ENCODE assay signal across 14 mouse cellular contexts in the genomic region with DNA sequence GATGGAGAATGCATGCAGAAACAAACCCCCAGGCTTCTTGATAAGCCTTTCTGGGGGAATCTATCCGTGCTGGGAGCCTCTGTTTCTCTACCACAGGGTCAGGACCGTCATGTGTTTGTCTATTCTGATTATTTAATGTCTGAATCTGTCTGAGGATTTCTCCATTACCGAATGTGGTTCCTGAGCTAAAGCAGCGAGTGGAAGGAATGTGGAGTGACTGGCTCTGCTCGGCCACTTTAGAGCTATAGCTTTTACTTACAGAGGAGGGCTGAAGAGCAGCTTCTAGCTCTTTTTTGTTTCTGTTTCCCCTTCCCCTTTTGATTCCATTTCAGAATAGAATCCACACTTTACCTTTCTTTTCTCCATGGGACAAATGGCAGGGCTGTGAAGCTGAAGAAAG. TPM values are rescaled to one million over a fixed set of nuclear protein-coding genes. Genes with fewer than 3 reads are reported as not detected.
A peak's percentile ranks its signal among the peaks of the same experiment; 100 is the strongest.
DNase-seq lines count a peak whose midpoint lies in the region; ATAC-seq and TF ChIP-seq lines count a peak whose summit lies in the region.
"Had no signal": no experiment of that assay in that cellular context is flagged by ENCODE, and none has a peak within 500 bp of the region (broad histone marks: within the 10 kb centered on the region; RNA-seq: fewer than 3 reads in every experiment).

No protein-coding gene starts in this region.

- no peak for TF ChIP-seq EP300 in stomach, postnatal 0 days (optimal IDR thresholded peaks at IDR 0.05)

- peaks cover 19% of the 10 kb centered on the region for H3K4me1 ChIP-seq in embryonic facial prominence, embryonic 12.5 days
- H3K4me1 ChIP-seq in embryonic facial prominence, embryonic 10.5 days, result peaks cover 43% of the 10 kb centered on the region
- peaks cover 62% of the 10 kb centered on the region for H3K4me1 ChIP-seq in heart, embryonic 15.5 days (replicated peaks)
- peaks cover 54% of the 10 kb centered on the region for H3K4me1 ChIP-seq in neural tube, embryonic 13.5 days (replicated peaks)
- H3K4me1 ChIP-seq in stomach, postnatal 0 days (replicated peaks; ENCODE audit: control insufficient read depth, insufficient read depth), result peaks cover 12% of the 10 kb centered on the region

- ATAC-seq in embryonic facial prominence, embryonic 12.5 days (ENCODE audit: insufficient number of reproducible peaks, insufficient read depth, low FRiP score, low TSS enrichment), result no peak
- ATAC-seq in heart, embryonic 15.5 days (replicated peaks; ENCODE audit: insufficient number of reproducible peaks, insufficient read depth, low FRiP score, low read depth), result no peak
- ATAC-seq in neural tube, embryonic 13.5 days (ENCODE audit: low read depth), result no peak
- no peak for ATAC-seq in stomach, postnatal 0 days (ENCODE audit: low FRiP score, low TSS enrichment)
- ATAC-seq: activated CD4-positive, CD25-positive, alpha-beta regulatory T cell, adult 4 months; forebrain, embryonic 14.5 days had no signal

- no peaks in the 10 kb centered on the region for H3K36me3 ChIP-seq in embryonic facial prominence, embryonic 12.5 days
- no peaks in the 10 kb centered on the region for H3K36me3 ChIP-seq in embryonic facial prominence, embryonic 10.5 days (replicated peaks)
- no peaks in the 10 kb centered on the region for H3K36me3 ChIP-seq in heart, embryonic 15.5 days
- no peaks in the 10 kb centered on the region for H3K36me3 ChIP-seq in neural tube, embryonic 13.5 days
- no peaks in the 10 kb centered on the region for H3K36me3 ChIP-seq in stomach, postnatal 0 days (ENCODE audit: control insufficient read depth, insufficient read depth, low read length)

- no peak overlapping the region for H3K9ac ChIP-seq in embryonic facial prominence, embryonic 12.5 days
- no peak overlapping the region for H3K9ac ChIP-seq in heart, embryonic 15.5 days
- H3K9ac ChIP-seq in neural tube, embryonic 13.5 days, result no peak overlapping the region
- H3K9ac ChIP-seq in stomach, postnatal 0 days (ENCODE audit: low read length), result no peak overlapping the region
- H3K9ac ChIP-seq: liver, embryonic 14.5 days had no signal

- 33% methylated on average over 5 of the region's 5 CpGs for WGBS in embryonic facial prominence, embryonic 12.5 days
- 60% methylated on average over 5 of the region's 5 CpGs for WGBS in embryonic facial prominence, embryonic 10.5 days
- WGBS in heart, embryonic 15.5 days, result 13% methylated on average over 5 of the region's 5 CpGs
- 59% methylated on average over 5 of the region's 5 CpGs for WGBS in neural tube, embryonic 13.5 days
- WGBS in stomach, postnatal 0 days, result 10% methylated on average over 5 of the region's 5 CpGs

- no peaks in the 10 kb centered on the region for H3K9me3 ChIP-seq in embryonic facial prominence, embryonic 12.5 days
- no peaks in the 10 kb centered on the region for H3K9me3 ChIP-seq in embryonic facial prominence, embryonic 10.5 days
- H3K9me3 ChIP-seq in heart, embryonic 15.5 days (replicated peaks), result no peaks in the 10 kb centered on the region
- H3K9me3 ChIP-seq in neural tube, embryonic 13.5 days, result no peaks in the 10 kb centered on the region
- no peaks in the 10 kb centered on the region for H3K9me3 ChIP-seq in stomach, postnatal 0 days (ENCODE audit: control insufficient read depth, low read length)

- H3K27me3 ChIP-seq in embryonic facial prominence, embryonic 12.5 days, result no peaks in the 10 kb centered on the region
- no peaks in the 10 kb centered on the region for H3K27me3 ChIP-seq in embryonic facial prominence, embryonic 10.5 days (replicated peaks; ENCODE audit: low read depth, poor library complexity, severe bottlenecking)
- H3K27me3 ChIP-seq in heart, embryonic 15.5 days, result no peaks in the 10 kb centered on the region
- no peaks in the 10 kb centered on the region for H3K27me3 ChIP-seq in neural tube, embryonic 13.5 days
- no peaks in the 10 kb centered on the region for H3K27me3 ChIP-seq in stomach, postnatal 0 days (ENCODE audit: control insufficient read depth, insufficient read depth, low read length)

- 0 out of 2 replicates have a peak overlapping the region, but pooled peaks have one; percentile 23 for H3K27ac ChIP-seq in embryonic facial prominence, embryonic 12.5 days
- no peak overlapping the region for H3K27ac ChIP-seq in embryonic facial prominence, embryonic 10.5 days (replicated peaks)
- peak overlapping the region; percentile 59 for H3K27ac ChIP-seq in heart, embryonic 15.5 days
- 0 out of 2 replicates have a peak overlapping the region, but pooled peaks have one; percentile 7 for H3K27ac ChIP-seq in neural tube, embryonic 13.5 days (replicated peaks)
- H3K27ac ChIP-seq in stomach, postnatal 0 days (replicated peaks), result peak overlapping the region; percentile 61
- H3K27ac ChIP-seq: liver, embryonic 14.5 days had no signal

- H3K4me2 ChIP-seq in embryonic facial prominence, embryonic 12.5 days (replicated peaks), result no peak overlapping the region
- no peak overlapping the region for H3K4me2 ChIP-seq in heart, embryonic 15.5 days
- H3K4me2 ChIP-seq in neural tube, embryonic 13.5 days, result no peak overlapping the region
- H3K4me2 ChIP-seq in stomach, postnatal 0 days (replicated peaks; ENCODE audit: low read depth), result no peak overlapping the region

- H3K4me3 ChIP-seq in embryonic facial prominence, embryonic 12.5 days, result no peak overlapping the region
- H3K4me3 ChIP-seq in embryonic facial prominence, embryonic 10.5 days, result no peak overlapping the region
- H3K4me3 ChIP-seq in heart, embryonic 15.5 days, result no peak overlapping the region
- no peak overlapping the region for H3K4me3 ChIP-seq in neural tube, embryonic 13.5 days
- no peak overlapping the region for H3K4me3 ChIP-seq in stomach, postnatal 0 days (ENCODE audit: low read depth, low read length)

- no peak for DNase-seq in embryonic facial prominence, embryonic 10.5 days (ENCODE audit: low spot score)
- DNase-seq in heart, postnatal 36 days, result no peak
- no peak for DNase-seq in neural tube, embryonic 10.5 days (ENCODE audit: extremely low spot score, low spot score)
- DNase-seq in stomach, postnatal 0 days (ENCODE audit: low spot score), result no peak
- DNase-seq in spleen, postnatal 14 days (ENCODE audit: low spot score in 2 of 2), result no peak
- DNase-seq: cerebellum, adult 11 months; kidney, postnatal 25 days; midbrain, embryonic 14.5 days had no signal

- peak; percentile 35 for TF ChIP-seq CTCF in stomach, postnatal 0 days (IDR thresholded peaks at IDR 0.05; ENCODE audit: low read depth)

- intact Hi-C loops in heart, postnatal 36 days (cut with DNase I), result no loop called here

RNA-seq across cellular contexts. Expression of a gene that starts 43.8 kb away (rescaled TPM):
- 28.7 and 28.9 TPM in 2 replicates for polyA plus RNA-seq in embryonic facial prominence, embryonic 12.5 days (2016; fragmentation: Nextera tagmentation; extraction: Ambion mirVana)
- 20.2 and 21.4 TPM in 2 replicates for polyA plus RNA-seq in embryonic facial prominence, embryonic 10.5 days (2016; fragmentation: Nextera tagmentation; extraction: Ambion mirVana)
- 15.7 and 19.5 TPM in 2 replicates for polyA plus RNA-seq in heart, embryonic 15.5 days (2015; fragmentation: Nextera tagmentation; extraction: Ambion mirVana)
- 10 to 100 TPM; 22.5 to 23.0 TPM for total RNA-seq in heart, postnatal 36 days (2021)
- polyA plus RNA-seq in neural tube, embryonic 13.5 days (2015; fragmentation: Nextera tagmentation; extraction: Ambion mirVana), result 83.3 and 88.9 TPM in 2 replicates
- polyA plus RNA-seq in stomach, postnatal 0 days (2015; fragmentation: Nextera tagmentation; extraction: Ambion mirVana), result 18.1 and 18.6 TPM in 2 replicates
